Mouse (Mus musculus): ENCODE measurements around the gene Gm42674.

GRCm38 (mm10) chr3:90582156-90582555 is 19.5 kb upstream of the Gm42674 start:
- TF ChIP-seq GATA1 (IDR thresholded peaks at IDR 0.05; ENCODE audit: borderline replicate concordance, low read length), result no peak
- no peak for TF ChIP-seq FLI1 (IDR thresholded peaks at IDR 0.05; ENCODE audit: low read length)

Data from megakaryocyte, embryonic 14.5 days (primary cell).